Mouse (Mus musculus) frontal cortex, adult 2 months (tissue): ENCODE measurements around the gene Tcf7. TPM values are rescaled to one million over a fixed set of nuclear protein-coding genes. Genes with fewer than 3 reads are reported as not detected.

Experiments
- DNase-seq, 2 experiments: peaks; one replicate each; pipeline ENCODE4 v3.0.0; 2022; ENCODE audit warnings: low spot score in 1 of 2; ENCODE audit errors: extremely low spot score in 1 of 2
- polyA plus RNA-seq: library from polyadenylated mRNA; depleted of rRNA; stranded (reverse); fragments of >200 nt; gene quantifications from 2 replicates; pipeline ENCODE4 v1.2.3, GENCODE M21; 2012; rRNA removed

Tcf7 gene
- 8.5 and 9.1 TPM in 2 replicates for polyA plus RNA-seq

DNA sequence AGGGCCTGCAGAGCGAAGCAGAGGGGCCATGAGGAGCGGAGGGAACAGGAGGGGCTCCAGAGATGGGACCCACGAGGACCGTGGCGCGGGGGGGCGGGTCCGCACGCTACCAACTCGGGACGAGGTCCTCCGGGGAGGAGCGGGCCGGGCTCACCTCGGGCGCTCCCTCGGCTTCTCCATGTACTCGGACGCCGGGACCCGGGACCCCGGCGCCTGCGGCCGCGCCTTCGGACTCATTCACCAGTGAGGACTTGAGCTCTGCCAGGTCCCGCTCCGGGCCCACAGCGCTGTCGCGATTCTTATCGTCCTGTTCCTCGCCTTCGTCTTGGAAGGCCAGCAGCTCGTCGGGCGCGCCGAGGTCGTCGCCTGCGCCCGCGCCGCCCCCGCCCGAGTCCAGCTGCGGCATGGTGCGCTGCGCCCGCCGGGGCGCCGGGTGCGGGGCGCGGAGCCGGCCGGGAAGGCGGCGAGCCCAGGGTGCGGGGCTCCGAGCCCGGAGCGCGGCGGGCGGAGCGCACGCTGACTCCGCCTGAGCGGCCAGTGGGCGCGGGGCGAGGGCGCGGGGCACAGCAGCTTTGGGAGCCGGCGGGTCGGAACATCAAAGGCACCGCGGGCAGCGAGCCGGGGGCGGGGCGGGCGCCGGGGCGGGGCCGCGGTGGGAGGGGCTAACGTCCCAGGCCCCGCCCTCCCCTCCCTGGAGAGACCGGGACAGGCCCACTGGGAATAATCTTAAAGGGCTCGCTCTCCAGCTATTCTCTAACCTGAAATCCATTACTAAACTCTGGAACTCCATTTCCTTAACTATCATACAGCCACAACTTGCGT is at the start of gene Tcf7:
TSS of gene Tcf7 (minus strand) at position 241 of the 822 bp plus-strand sequence.
- DNase-seq, result no peak

DNA sequence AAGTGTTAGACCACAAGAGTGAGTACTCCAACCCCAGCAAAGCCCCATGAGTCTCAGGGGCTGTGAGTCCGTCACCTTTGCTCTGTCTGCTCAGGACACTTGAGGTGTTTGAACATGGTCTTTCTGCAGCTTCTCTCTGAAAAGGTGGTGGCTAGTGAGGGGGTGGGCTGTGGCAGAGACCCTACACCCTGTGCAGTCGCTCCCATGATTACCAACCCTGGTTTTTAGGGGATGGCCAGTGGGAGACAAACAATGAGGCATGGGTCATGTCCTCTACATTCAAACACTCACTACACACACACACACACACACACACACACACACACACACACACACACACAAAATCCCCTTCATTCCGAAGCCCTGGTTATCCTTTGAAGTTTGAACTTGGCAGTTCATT is 44.5 kb upstream of the Tcf7 start:
- DNase-seq, result no peak

DNA sequence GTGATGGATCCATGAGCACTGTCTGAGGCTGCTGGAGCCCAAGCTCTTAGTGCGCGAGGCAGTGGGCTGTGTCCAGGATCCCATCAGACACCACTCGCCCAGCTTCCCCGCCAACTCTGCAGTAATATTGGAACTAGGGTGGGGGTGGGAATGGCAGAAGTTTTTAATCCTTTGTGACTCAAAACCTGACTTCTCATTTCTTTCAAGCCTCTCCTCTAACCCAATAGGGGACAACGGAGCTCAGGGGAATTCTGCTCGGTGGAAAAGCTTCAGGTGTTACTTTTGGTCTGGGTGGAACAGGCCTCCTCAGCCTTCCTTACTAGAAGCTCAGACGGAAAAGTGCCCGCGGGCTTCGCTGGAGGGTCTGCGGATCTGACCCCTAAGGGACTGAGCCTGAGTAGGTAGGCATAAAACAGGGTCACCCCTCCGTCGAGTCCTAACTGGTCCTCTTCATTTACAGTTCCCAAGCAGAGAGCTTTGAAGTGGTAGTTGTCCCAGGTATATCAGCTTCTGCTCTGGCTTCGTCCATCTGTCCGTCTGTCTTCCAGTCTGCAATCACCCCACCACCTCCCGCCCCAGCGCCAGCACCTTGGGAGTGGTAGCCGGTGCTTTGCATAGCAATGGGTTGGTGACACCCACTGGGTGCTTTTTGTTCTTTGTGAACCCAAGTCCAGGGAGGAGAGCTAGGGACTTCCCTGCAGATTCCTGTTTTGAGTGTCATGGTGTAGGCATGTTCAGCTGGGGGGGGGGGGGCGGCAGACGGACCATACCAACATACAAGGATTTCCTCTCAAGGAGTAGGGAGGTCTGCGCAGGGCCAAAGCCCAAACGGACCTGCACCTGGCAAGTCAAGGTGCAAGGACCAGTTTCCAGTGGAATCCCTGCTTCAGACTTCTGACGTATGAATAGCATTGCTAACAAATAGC is 41.9 kb upstream of the Tcf7 start:
- DNase-seq, result no peak

- no peak for DNase-seq
These were observed 38.7 kb upstream of the Tcf7 start for GRCm38 (mm10) chr11:52321540-52321939.

- no peak for DNase-seq
These were observed 37.7 kb upstream of the Tcf7 start for GRCm38 (mm10) chr11:52320529-52320928.

DNA sequence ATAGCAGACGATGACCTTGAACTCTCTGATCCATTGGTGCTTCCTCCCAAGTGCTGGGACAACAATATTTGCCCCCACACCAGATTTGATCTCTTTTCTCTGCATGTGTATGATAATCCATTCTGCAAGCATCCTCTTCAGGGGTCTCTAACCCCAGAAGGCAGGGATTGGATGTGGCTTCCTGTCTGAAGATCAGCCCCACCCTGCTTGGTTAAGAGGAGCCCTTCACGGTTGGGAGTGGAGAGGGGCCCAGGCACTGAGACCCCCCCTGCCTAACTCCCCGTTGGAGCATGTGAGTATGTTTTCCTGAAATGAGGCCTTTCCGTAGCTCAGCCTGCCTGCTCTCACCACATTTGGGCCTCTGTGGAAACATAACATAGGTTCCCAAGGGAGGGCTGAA is 36.9 kb upstream of the Tcf7 start:
- no peak for DNase-seq

DNA sequence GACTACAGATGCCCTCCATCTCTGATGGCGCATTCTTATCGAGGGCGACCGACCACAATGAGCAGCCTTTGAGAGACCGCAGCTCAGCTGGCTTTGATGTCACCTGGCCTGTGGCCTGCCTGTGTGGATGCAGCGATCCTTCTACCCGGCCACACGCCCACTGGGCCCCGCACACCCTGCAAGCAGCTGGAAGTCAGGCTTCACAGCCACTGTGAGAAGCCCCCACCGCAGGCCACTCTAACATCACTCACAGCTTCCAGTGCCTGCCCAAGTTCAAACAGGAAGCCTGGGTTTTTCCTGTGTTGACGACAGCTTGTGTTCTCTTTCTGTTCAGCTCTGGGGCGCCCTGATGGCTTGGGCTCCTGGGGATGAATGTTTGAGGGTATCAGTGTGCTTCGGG is 35.6 kb upstream of the Tcf7 start:
- DNase-seq, result no peak

DNA sequence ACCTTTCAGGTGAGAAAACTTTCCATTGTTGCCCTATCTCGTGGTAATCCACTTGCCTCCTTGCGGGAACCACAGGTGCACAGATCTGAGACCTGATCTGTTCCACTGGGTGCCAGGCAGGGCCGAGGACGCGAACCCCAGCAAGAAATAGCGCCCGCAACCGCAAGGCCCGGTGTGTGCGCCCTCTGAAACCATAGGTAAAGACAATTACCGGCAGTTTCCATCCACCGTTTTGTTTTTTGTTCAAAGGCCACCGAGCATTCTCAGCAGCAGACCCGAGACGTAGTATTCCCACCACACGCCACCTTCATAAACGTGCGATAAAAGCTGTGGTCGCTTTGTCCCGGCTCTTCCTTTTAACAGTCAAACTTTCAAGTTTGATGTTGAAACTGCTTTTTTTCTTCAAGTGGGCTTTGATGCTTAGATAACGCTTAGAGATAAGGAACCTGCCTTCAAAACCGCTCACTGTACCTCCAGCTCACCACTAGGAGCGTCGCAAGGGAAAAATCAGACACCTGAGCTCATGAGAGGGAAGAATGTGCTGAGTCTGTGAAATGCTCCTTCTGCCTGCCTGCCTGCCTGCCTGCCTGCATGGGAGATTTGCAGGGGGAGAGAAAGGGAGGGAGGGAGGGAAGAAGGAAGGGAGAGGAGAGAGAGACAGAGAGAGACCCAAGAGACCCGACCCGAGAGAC is 31.4 kb upstream of the Tcf7 start:
- DNase-seq, result no peak

GRCm38 (mm10) chr11:52310709-52311108 is 27.9 kb upstream of the Tcf7 start:
- no peak for DNase-seq

- DNase-seq, result no peak
These were observed 26.7 kb upstream of the Tcf7 start for GRCm38 (mm10) chr11:52309487-52309886.

DNA sequence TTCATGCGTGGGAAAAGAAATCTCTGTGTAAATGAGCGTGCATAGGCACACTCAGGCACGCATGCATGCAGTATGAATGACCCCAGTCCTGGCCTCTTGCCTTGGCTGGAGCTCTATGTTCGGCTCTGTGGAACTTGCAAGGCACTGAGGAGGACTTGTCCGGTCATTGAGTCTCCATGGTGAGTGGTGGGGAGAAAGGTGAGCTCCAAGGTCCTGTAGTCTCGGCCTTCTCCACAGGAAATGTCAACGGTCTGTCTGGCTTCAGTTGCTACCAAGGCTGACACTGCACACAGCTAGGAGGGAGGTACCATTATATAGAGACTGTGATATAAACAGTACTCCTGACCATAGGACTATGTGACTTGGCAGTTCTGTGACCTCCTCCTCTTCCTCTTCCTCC is 23.6 kb upstream of the Tcf7 start:
- DNase-seq, result no peak

DNA sequence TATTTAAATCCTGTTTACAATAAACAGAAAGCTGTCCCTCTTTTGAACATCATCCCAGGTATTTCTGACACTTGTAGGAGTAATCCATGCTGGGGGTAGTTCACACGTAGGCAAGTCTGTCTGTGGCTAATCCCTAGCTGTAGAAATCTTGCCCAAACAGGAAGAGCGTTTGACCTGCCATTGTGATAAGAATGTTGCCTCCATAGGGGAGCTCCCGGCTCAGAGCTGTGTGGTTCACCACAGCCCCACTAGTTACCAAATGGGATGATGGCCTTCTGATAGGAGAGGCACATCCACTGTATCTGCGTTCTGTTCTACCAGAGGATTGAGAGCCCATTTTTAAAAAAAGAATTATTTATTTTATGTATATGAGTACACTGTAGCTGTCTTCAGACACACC is 22.5 kb upstream of the Tcf7 start:
- DNase-seq, result no peak

DNA sequence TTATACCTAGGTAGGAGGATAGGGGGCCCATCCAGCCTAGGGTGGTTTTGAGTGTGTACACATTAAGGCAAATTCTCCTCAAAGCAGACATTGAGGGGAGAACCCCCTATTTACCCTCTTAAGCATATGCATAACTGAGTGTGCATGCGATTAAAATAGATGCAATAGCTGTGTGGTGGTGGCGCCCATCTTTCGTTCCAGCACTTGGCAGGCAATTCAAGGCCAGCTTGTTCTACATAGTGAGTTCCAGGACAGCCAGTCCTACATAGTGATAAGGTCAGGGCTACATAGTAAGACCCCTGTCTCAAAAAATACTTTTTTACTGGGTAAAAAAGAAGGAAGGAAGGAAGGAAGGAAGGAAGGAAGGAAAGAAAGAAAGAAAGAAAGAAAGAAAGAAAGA is 19.9 kb upstream of the Tcf7 start:
- no peak for DNase-seq

DNA sequence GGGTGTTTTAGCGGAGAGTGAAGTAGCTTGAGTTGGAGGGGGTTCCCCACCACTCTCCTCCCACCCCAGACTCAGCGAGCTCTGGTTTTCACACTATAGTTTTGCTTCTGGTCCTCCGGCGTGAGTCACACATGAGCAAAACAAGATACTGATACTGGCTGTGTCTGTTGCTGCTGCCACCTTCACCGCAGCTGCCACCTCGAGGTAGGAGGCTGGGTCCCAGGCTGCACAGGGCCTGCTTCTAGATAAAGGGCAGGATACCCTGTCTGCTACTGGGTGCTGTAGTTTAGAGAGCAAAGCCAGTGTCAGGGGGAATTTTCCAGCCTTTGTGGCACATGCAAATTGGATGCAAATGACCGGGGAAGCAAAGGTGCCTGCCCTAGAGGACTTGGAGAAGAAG is 16.9 kb upstream of the Tcf7 start:
- DNase-seq, result peak in 1 of 2 experiments; percentile 37

GRCm38 (mm10) chr11:52298955-52299354 is 16.1 kb upstream of the Tcf7 start:
- no peak for DNase-seq

GRCm38 (mm10) chr11:52297352-52297751 is 14.5 kb upstream of the Tcf7 start:
- DNase-seq, result peak in 1 of 2 experiments; percentile 87

- DNase-seq, result no peak
These were observed 11.3 kb upstream of the Tcf7 start for GRCm38 (mm10) chr11:52294103-52294502.

DNA sequence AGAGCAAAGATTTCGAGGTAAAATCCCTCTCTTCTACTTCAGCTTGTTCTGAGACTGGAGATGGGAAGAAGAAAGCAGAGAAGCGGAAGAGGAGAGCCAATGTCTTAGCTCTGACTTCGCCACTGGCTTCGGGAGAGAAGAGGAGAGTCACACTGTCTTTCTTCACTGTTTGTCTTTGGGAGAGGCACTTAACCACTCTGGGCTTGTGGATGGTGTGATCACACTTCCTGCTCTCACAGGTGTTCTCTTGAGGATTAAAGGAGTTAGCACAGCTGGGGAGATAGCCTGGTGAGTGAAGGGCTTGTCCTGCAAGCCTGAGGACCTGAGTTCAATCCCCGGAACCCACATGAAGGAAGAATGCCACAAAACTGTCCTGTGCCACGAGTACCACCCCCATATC is 10.1 kb upstream of the Tcf7 start:
- DNase-seq, result no peak

- DNase-seq, result no peak
These were observed 9.5 kb upstream of the Tcf7 start for GRCm38 (mm10) chr11:52292346-52292745.

- DNase-seq, result no peak
These were observed 4.1 kb upstream of the Tcf7 start for GRCm38 (mm10) chr11:52286958-52287305.

GRCm38 (mm10) chr11:52286301-52286957 is 3.6 kb upstream of the Tcf7 start:
- DNase-seq, result no peak
